Mouse (Mus musculus) midbrain, postnatal 0 days (tissue): ENCODE results near the gene Gadd45g. TPM values are rescaled to one million over a fixed set of nuclear protein-coding genes. Genes with fewer than 3 reads are reported as not detected.

Experiments used
- ATAC-seq: fragments of 200-750 bp; cut with Nextera tagmentation; 2 replicates; pipeline ENCODE4 v1.8.0; 2017; ENCODE audit warnings: moderate number of reproducible peaks, mild to moderate bottlenecking, moderate TSS enrichment, moderate library complexity; ENCODE audit not compliant: low FRiP score
- DNase-seq: peaks from one replicate; pipeline ENCODE4 v3.0.0-alpha.2; 2015; ENCODE audit warnings: low spot score
- H3K27ac ChIP-seq: fragments of 300-500 bp; sonication (generic); 2 replicates; pipeline ENCODE4 v1.5.1; 2014; ENCODE audit warnings: low read depth, mild to moderate bottlenecking, low read length, mixed read lengths
- H3K27me3 ChIP-seq: fragments of 300-500 bp; sonication (generic); 2 replicates; pipeline ENCODE4 v1.6.1; 2014; ENCODE audit warnings: low read length, control low read depth, mixed read lengths; ENCODE audit not compliant: insufficient read depth
- H3K36me3 ChIP-seq: fragments of 300-500 bp; sonication (generic); 2 replicates; pipeline ENCODE4 v1.6.1; 2014; ENCODE audit warnings: low read length, control low read depth, mixed read lengths; ENCODE audit not compliant: insufficient read depth
- H3K4me1 ChIP-seq: fragments of 300-500 bp; sonication (generic); 2 replicates; pipeline ENCODE4 v1.6.1; 2014; ENCODE audit warnings: mild to moderate bottlenecking, control low read depth, antibody characterized with exemption, low read length, mixed read lengths; ENCODE audit not compliant: insufficient read depth
- H3K4me2 ChIP-seq: fragments of 300-500 bp; sonication (generic); 2 replicates; pipeline ENCODE4 v1.6.1; 2014; ENCODE audit warnings: low read depth, mild to moderate bottlenecking, low read length, mixed read lengths; ENCODE audit not compliant: poor library complexity, severe bottlenecking
- H3K4me3 ChIP-seq: fragments of 300-500 bp; sonication (generic); 2 replicates; pipeline ENCODE4 v1.5.1; 2014; ENCODE audit warnings: low read depth, mild to moderate bottlenecking, low read length, moderate library complexity
- H3K9ac ChIP-seq: fragments of 300-500 bp; sonication (generic); replicated peaks from 2 replicates; pipeline ENCODE4 v1.6.1; 2014; ENCODE audit warnings: mild to moderate bottlenecking, low read length, moderate library complexity, mixed read lengths; ENCODE audit not compliant: poor library complexity, severe bottlenecking
- H3K9me3 ChIP-seq: fragments of 300-500 bp; sonication (generic); 2 replicates; pipeline ENCODE4 v1.6.1; 2016; ENCODE audit warnings: low read length, control low read depth
- CTCF ChIP-seq: IDR thresholded peaks from 2 replicates; pipeline ENCODE4 v1.5.1; 2016; ENCODE audit warnings: antibody characterized with exemption, mild to moderate bottlenecking
- WGBS: fragments of 180-500 bp; shearing (Covaris S2); extraction: QIAGEN DNeasy Blood & Tissue Kit; methylation state at CpG from one replicate; pipeline ENCODE4 v1.1.7; 2014; 5-methylcytosine and 5-hydroxymethylcytosine counted together
- polyA plus RNA-seq: library from polyadenylated mRNA; unstranded; fragments of >200 nt; fragmentation: Nextera tagmentation; extraction: Ambion mirVana; gene quantifications from 2 replicates; pipeline ENCODE4 v1.2.1, GENCODE M21; 2015
- total RNA-seq: library from RNA; depleted of rRNA; stranded (reverse); fragments of >200 nt; gene quantifications from 2 replicates; pipeline ENCODE4 v1.2.3, GENCODE M21; 2014

The Gadd45g gene
- total and polyA plus RNA-seq, 2 experiments from 2014 or later: 7.3 to 23.3 TPM

DNA sequence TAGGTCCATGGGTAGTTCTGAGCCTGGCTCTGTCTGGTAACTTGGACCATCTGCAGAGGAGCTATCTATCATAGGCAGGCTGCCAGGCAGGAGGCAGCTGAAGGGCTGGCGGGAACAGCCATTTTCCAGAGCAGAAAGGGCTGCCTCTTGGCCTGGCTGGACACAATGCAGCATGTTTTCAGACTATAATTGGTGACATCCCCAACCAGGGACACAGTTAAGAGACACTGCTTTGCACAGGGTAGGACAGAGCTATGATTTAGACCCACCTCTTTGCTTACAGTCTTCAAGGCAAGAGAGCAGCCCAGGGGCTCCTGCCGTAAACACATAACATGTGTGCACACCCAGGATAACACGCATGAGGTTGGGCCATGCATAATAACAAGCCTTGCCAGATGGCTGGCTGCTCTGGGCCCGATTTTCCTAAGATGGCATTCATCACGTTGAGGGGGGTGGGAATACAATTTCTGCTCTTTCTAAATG, 29.9 kb upstream of the Gadd45g start:
- WGBS: 68% methylated on average over 5 of the region's 5 CpGs
- H3K4me1 ChIP-seq: peaks cover 11% of the 10 kb centered on the region
- no peak overlapping the region for H3K4me2 ChIP-seq
- ATAC-seq (peak; percentile 14; the same call in 1 of the 2 replicates), DNase-seq (peak; percentile 62)
- H3K36me3 ChIP-seq: no peaks in the 10 kb centered on the region
- no peaks in the 10 kb centered on the region for H3K27me3 ChIP-seq
- no peak overlapping the region for H3K9ac ChIP-seq
- TF ChIP-seq CTCF: no peak
- no peak overlapping the region for H3K4me3 ChIP-seq
- no peaks in the 10 kb centered on the region for H3K9me3 ChIP-seq
- H3K27ac ChIP-seq: peak overlapping the region; percentile 43; the same call in 1 of the 2 replicates

- Histone ChIP-seq H3K9ac (no peak overlapping the region), H3K4me1 (peaks cover 8% of the 10 kb centered on the region; the same call in 1 of the 2 replicates), H3K4me2 (no peak overlapping the region), H3K27me3 (no peaks in the 10 kb centered on the region), H3K9me3 (no peaks in the 10 kb centered on the region), H3K27ac (no peak overlapping the region), H3K36me3 (no peaks in the 10 kb centered on the region), H3K4me3 (no peak overlapping the region)
- no peak for TF ChIP-seq CTCF
- ATAC-seq (no peak), DNase-seq (no peak)
- WGBS: 75% methylated on average over 6 of the region's 6 CpGs
Observed at GRCm38 (mm10) chr13:51818170-51818943, 28.1 kb upstream of the Gadd45g start.

- DNase-seq: no peak
- Histone ChIP-seq H3K4me1 (peaks cover 4% of the 10 kb centered on the region; the same call in 1 of the 2 replicates), H3K4me3 (no peak overlapping the region), H3K9ac (no peak overlapping the region), H3K36me3 (no peaks in the 10 kb centered on the region), H3K9me3 (no peaks in the 10 kb centered on the region), H3K27me3 (no peaks in the 10 kb centered on the region), H3K27ac (no peak overlapping the region), H3K4me2 (no peak overlapping the region)
- 78% methylated on average over 3 of the region's 3 CpGs for WGBS
- TF ChIP-seq CTCF: no peak
- no peak for ATAC-seq
Observed at GRCm38 (mm10) chr13:51818944-51819326, 27.5 kb upstream of the Gadd45g start.

- H3K4me1 ChIP-seq: 0 out of 2 replicates have a peak, but pooled peaks cover 3% of the 10 kb centered on the region
- H3K4me3 ChIP-seq: no peak overlapping the region
- H3K9me3 ChIP-seq: no peaks in the 10 kb centered on the region
- H3K27ac ChIP-seq: no peak overlapping the region
- TF ChIP-seq CTCF: no peak
- H3K27me3 ChIP-seq: no peaks in the 10 kb centered on the region
- H3K9ac ChIP-seq: no peak overlapping the region
- no peaks in the 10 kb centered on the region for H3K36me3 ChIP-seq
- WGBS: 73% methylated on average over 6 of the region's 6 CpGs
- no peak for DNase-seq
- ATAC-seq: no peak
- H3K4me2 ChIP-seq: no peak overlapping the region
Observed at GRCm38 (mm10) chr13:51819351-51819750, 27.1 kb upstream of the Gadd45g start.

DNA sequence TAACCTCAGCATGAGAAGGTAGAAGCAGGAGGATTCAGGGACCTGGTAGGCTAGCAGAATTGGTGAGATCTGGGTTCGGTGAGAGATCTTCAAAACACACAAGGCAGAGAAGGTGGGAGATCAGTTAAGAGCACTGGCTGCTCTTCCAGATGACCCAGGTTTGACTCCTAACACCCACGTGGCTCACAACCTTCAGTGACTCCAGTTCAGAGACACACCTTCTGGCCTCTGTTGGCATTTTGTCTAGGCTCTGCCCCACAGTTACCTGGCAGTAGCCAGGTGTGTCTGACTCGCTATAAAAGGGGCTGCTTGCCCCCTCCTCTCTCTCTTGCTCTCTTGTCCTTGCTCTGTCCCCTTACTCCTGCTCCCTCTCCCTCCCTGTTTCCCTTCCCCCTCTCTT, 24.5 kb upstream of the Gadd45g start:
- ATAC-seq (no peak), DNase-seq (no peak)
- TF ChIP-seq CTCF: no peak
- WGBS: 64% methylated on average over 3 of the region's 3 CpGs
- Histone ChIP-seq H3K27ac (no peak overlapping the region), H3K4me1 (no peaks in the 10 kb centered on the region), H3K9me3 (no peaks in the 10 kb centered on the region), H3K4me2 (no peak overlapping the region), H3K9ac (no peak overlapping the region), H3K36me3 (no peaks in the 10 kb centered on the region), H3K27me3 (no peaks in the 10 kb centered on the region), H3K4me3 (no peak overlapping the region)

- H3K9me3 ChIP-seq: no peaks in the 10 kb centered on the region
- no peak for ATAC-seq
- no peak overlapping the region for H3K27ac ChIP-seq
- H3K27me3 ChIP-seq: no peaks in the 10 kb centered on the region
- no peaks in the 10 kb centered on the region for H3K4me1 ChIP-seq
- H3K4me2 ChIP-seq: no peak overlapping the region
- no peak for DNase-seq
- H3K9ac ChIP-seq: no peak overlapping the region
- no peak for TF ChIP-seq CTCF
- 51% methylated on average over 8 of the region's 8 CpGs for WGBS
- no peak overlapping the region for H3K4me3 ChIP-seq
- no peaks in the 10 kb centered on the region for H3K36me3 ChIP-seq
Observed at GRCm38 (mm10) chr13:51823822-51824495, 22.5 kb upstream of the Gadd45g start.
